Mouse (Mus musculus): ENCODE results near the gene Serpini1.
A peak's percentile ranks its signal among the peaks of the same experiment; 100 is the strongest.

The Serpini1 gene

GRCm38 (mm10) chr3:75557292-75557691 lies at the start of gene Serpini1:
Serpini1 (plus strand) TSS chr3:75557547.
- peak; percentile 97 for DNase-seq

GRCm38 (mm10) chr3:75517631-75518250 lies 39.6 kb upstream of the Serpini1 start:
- peak; percentile 12 for DNase-seq

GRCm38 (mm10) chr3:75521314-75521713 lies 36.0 kb upstream of the Serpini1 start:
- no peak for DNase-seq

- DNase-seq = no peak
Observed at GRCm38 (mm10) chr3:75522527-75522926, 34.8 kb upstream of the Serpini1 start.

GRCm38 (mm10) chr3:75531074-75531473 lies 26.3 kb upstream of the Serpini1 start:
- DNase-seq = no peak

- DNase-seq = no peak
Observed at GRCm38 (mm10) chr3:75534045-75534834, 23.1 kb upstream of the Serpini1 start.

GRCm38 (mm10) chr3:75541259-75541658 lies 16.1 kb upstream of the Serpini1 start:
- no peak for DNase-seq

- no peak for DNase-seq
Observed at GRCm38 (mm10) chr3:75542852-75543251, 14.5 kb upstream of the Serpini1 start.

- DNase-seq = no peak
Observed at GRCm38 (mm10) chr3:75544287-75544686, 13.1 kb upstream of the Serpini1 start.

- peak; percentile 46 for DNase-seq
Observed at GRCm38 (mm10) chr3:75551248-75551647, 6.1 kb upstream of the Serpini1 start.

GRCm38 (mm10) chr3:75556121-75556694 lies 1.1 kb upstream of the Serpini1 start:
- no peak for DNase-seq

GRCm38 (mm10) chr3:75556695-75557291 lies 554 bp upstream of the Serpini1 start, which contains the start of gene Pdcd10:
Pdcd10 (minus strand) TSS chr3:75556856.
- DNase-seq = peak; percentile 100

- no peak for DNase-seq
Observed at GRCm38 (mm10) chr3:75574074-75574473, 16.7 kb downstream of the Serpini1 start.

GRCm38 (mm10) chr3:75575582-75575981 lies 18.2 kb downstream of the Serpini1 start:
- DNase-seq = no peak

GRCm38 (mm10) chr3:75579352-75579751 lies 22.0 kb downstream of the Serpini1 start:
- DNase-seq = no peak

GRCm38 (mm10) chr3:75583293-75583692 lies 25.9 kb downstream of the Serpini1 start:
- peak; percentile 83 for DNase-seq

GRCm38 (mm10) chr3:75584898-75585297 lies 27.6 kb downstream of the Serpini1 start:
- no peak for DNase-seq

GRCm38 (mm10) chr3:75611019-75611418 lies 53.7 kb downstream of the Serpini1 start:
- DNase-seq = no peak

GRCm38 (mm10) chr3:75624627-75625026 lies 67.3 kb downstream of the Serpini1 start:
- no peak for DNase-seq

- no peak for DNase-seq
Observed at GRCm38 (mm10) chr3:75630988-75631615, 73.8 kb downstream of the Serpini1 start.

- no peak for DNase-seq
Observed at GRCm38 (mm10) chr3:75633221-75633620, 75.9 kb downstream of the Serpini1 start.

- no peak for DNase-seq
Observed at GRCm38 (mm10) chr3:75633635-75634034, 76.3 kb downstream of the Serpini1 start.

GRCm38 (mm10) chr3:75635648-75636047 lies 78.3 kb downstream of the Serpini1 start:
- DNase-seq = peak; percentile 83

All from cerebellum, adult 9-10 months (tissue).